Mouse (Mus musculus) C2C12 (cell line): ENCODE measurements around the gene Kazald1.

ENCODE experiments used
- CEBPB ChIP-seq: IDR thresholded peaks from one replicate; pipeline ENCODE4 v1.6.1; 2011; ENCODE audit warnings: low read depth, mild to moderate bottlenecking, control low read depth, moderate library complexity
- CTCF ChIP-seq: IDR thresholded peaks from one replicate; pipeline ENCODE4 v1.5.1; 2011; ENCODE audit not compliant: control insufficient read depth, insufficient read depth, insufficient read length
- FOSL1 ChIP-seq: IDR thresholded peaks from one replicate; pipeline ENCODE4 v1.8.0; 2011; ENCODE audit warnings: mild to moderate bottlenecking, low read length; ENCODE audit not compliant: poor library complexity, insufficient read depth, severe bottlenecking
- MYOD1 ChIP-seq: IDR thresholded peaks from one replicate; pipeline ENCODE4 v1.6.1; 2011; ENCODE audit warnings: low read depth; ENCODE audit not compliant: control insufficient read depth, insufficient read length
- MYOG ChIP-seq: IDR thresholded peaks from one replicate; pipeline ENCODE4 v1.6.1; 2011; ENCODE audit not compliant: control insufficient read depth, insufficient read length; ENCODE audit errors: extremely low read depth
- USF1 ChIP-seq: IDR thresholded peaks from one replicate; pipeline ENCODE4 v1.6.1; 2011; ENCODE audit warnings: low read depth, mild to moderate bottlenecking, control low read depth, moderate library complexity

DNA sequence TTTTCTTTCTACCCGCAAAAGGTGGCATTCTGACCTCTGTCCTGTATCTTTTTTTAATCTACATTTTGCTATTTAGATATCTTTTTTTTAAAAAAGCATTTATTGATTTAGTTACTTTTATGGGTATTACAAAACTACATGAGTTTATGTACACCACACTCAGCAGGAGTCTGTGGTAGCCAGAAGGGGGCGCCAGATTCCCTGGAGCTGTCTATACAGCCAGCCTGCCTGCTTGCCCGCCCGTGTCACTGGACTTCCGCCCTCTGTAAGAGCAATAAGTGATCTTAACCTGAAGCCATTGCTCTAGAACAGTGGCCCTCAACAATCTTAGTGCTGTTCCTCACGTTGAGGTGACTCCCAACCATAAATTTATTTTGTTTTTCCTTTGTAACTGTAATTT lies 37.4 kb downstream of the Kazald1 start:
- no peak for TF ChIP-seq CTCF
- no peak for TF ChIP-seq CEBPB
- TF ChIP-seq USF1 = no peak
- no peak for TF ChIP-seq MYOD1
- TF ChIP-seq FOSL1 = no peak
- TF ChIP-seq MYOG = no peak
